Mouse (Mus musculus) embryonic facial prominence, embryonic 13.5 days (tissue): ENCODE results near the gene Hsd17b11. TPM values are rescaled to one million over a fixed set of nuclear protein-coding genes. Genes with fewer than 3 reads are reported as not detected.

Source experiments
- microRNA-seq: library from miRNA; unstranded; fragments of <30 nt; microRNA quantifications from one replicate; pipeline ENCODE4, GENCODE M21; 2016
- polyA plus RNA-seq: library from polyadenylated mRNA; unstranded; fragments of >200 nt; fragmentation: Nextera tagmentation; extraction: Ambion mirVana; gene quantifications from 2 replicates; pipeline ENCODE4 v1.2.1, GENCODE M21; 2015

Hsd17b11 gene
- polyA plus RNA-seq, 1 experiment from 2014 or later, result 2.8 TPM

Small RNA genes lying within 50 kb of the gene (microRNA-seq; reads per million reads assigned to microRNA genes)
- 1.8 reads per million, percentile 3 among the genes with 10 or more reads in this experiment for gene Mir5619

Other genes with a start within 250 kb of the Hsd17b11 start
- gene Klhl8, start 110.7 kb downstream of the Hsd17b11 start, polyA plus RNA-seq, result 15.3 and 17.0 TPM in 2 replicates
- 0.54 TPM in 1 of 2 replicates, not detected in the other for gene Hsd17b13, start 44.5 kb downstream of the Hsd17b11 start, polyA plus RNA-seq
- gene Nudt9, start 24.4 kb upstream of the Hsd17b11 start, polyA plus RNA-seq, result 63.0 and 64.0 TPM in 2 replicates
- not detected in 2 replicates for gene Gm17660, start 55.7 kb upstream of the Hsd17b11 start, polyA plus RNA-seq
- gene Sparcl1, start 91.8 kb upstream of the Hsd17b11 start, polyA plus RNA-seq, result 46.6 and 53.7 TPM in 2 replicates
- gene Dspp, start 148.8 kb upstream of the Hsd17b11 start, polyA plus RNA-seq, result 0.04 TPM in 1 of 2 replicates, not detected in the other
- gene Dmp1, start 180.7 kb upstream of the Hsd17b11 start, polyA plus RNA-seq, result 1.00 and 1.5 TPM in 2 replicates